Mouse (Mus musculus): ENCODE measurements around the gene Gm44511.
A peak's percentile ranks its signal among the peaks of the same experiment; 100 is the strongest.
"Not testable (repeated sequence)": the region's sequence is repeated elsewhere in the genome, so short reads cannot be mapped to it uniquely, and the experiment has no call there.

Gene Gm44511

GRCm38 (mm10) chr6:128762892-128763670, 63.0 kb downstream of the Gm44511 start:
- peak; percentile 18 to 36 for DNase-seq (ENCODE audit: inconsistent age in 2 of 2, low spot score in 1 of 2)

DNA sequence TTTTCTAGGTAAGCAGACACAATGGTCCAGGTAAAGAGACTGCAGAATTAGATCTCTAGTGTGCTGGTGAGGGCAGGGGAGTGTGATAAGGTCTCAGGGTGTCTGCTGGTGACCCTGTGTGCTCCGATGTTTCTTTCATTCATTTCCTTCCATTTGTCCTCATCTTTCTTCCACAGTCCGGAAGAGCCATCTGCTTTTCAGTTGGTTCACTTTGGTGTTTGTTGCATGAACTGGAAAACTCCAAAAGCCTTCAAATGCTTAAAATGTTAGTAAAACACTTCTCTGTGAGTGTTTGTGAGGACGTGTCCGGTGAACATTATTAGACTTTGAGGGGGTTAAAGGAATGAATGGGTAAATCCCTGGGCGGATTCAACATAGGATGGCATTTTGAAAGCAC, 65.0 kb downstream of the Gm44511 start:
- no peak for DNase-seq (ENCODE audit: inconsistent age in 2 of 2, low spot score in 1 of 2)

DNA sequence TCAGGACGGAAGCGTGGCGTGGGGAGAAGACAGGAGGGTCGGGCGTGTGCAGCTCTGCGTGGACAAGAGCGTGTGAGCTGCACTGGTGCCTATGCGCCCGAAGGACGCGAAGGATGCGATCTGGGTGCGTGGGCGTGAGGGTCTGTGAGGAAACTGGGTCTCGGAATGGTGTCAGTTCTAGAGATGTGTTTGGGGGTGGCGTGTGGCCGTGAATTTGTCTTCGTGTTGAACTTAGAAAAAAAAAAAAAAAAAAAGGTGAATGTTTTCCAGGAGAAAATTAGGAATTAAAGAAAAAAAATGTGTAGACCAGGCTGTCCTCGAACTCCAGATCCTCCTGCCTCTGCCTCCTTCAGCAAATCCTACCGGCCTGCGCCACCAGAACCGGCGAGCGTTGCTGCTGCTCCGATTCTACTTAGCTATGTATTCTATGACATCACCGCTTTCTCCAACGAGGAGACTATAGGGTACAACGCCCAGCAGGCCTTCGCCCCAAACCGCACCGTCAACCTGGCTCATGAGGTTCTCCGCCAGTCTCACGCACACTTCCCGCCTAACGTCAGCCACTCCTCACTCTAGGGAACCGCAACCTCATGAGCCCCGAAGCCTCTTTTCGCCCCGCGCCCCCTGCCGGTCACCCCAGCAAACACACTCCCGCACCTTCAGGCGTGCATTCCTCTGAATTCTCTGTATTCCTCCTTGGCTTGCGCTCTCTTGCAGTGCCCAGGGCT, 65.5 kb downstream of the Gm44511 start:
- peak; percentile 90 to 98 for DNase-seq (ENCODE audit: inconsistent age in 2 of 2, low spot score in 1 of 2)

DNA sequence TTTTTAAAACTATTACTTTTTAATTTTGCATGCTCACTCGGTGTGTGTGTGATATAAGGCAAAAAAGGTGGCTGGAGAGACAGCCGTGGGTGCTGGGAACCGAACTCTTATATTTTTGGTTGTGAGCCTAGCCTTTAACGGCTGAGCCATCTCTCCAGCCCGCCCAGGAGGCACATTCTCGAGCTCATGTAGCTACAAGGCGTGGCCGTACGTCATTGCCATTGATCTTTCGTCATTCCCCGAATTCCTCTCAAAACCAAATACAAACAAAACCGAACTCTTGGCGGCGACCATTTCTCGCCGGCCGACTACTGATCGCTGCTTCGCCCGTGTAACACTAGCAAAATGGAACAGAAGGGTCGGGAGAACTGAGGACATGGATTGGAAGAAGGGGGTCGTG, 66.1 kb downstream of the Gm44511 start:
- peak; percentile 93 to 99 for DNase-seq (ENCODE audit: inconsistent age in 2 of 2, low spot score in 1 of 2)

GRCm38 (mm10) chr6:128759221-128759950, 66.7 kb downstream of the Gm44511 start:
- DNase-seq (ENCODE audit: inconsistent age in 2 of 2, low spot score in 1 of 2) = peak in 1 of 2 experiments; percentile 46

DNA sequence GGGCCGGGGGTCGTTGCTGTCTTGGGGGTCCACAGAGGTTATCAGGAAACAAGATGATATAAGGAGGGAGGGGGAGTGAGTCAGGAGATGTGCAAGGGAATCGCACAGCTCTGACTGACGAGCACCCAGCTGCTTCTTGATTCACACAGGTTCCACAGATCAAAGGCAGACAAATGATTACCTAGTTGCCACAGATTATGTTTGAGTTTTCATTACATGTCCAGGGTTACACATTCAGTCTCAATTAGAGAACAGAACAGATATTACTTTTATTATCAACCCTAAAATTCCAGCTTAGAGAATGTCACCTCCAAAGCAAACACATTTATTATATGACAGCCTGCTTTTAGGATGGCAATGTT, 70.7 kb downstream of the Gm44511 start:
- DNase-seq (ENCODE audit: inconsistent age in 2 of 2, low spot score in 1 of 2) = not testable (repeated sequence)

DNA sequence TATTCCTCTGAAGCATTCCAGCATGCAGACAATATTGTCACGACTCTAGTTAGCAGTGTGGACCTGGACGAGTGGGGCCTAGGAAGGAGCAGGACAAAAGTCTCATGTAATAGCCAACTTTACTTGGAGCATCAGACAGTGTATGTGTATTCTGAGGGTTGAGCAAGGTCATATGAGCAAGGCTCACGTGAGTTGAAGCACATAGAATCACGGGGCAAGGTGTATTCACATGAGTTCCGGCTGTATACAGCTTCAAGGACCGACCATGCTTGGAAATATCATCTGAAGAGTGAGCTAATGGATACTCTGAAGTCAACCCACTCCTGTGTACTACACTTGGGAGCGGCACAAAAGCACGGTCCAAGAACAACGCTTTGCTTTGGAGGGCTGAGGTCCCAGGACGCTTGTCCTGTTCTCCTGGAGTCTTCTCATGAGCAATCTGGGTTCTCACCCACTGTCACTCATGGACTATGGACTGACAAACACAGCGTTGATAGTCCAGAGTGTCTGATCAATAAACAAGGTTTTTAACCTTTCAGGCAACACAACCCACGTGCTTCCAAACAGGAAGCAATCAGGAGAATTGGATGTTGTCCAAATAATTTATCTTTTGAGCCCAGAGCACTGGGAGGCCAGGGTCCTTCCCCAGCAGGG, 71.2 kb downstream of the Gm44511 start:
- not testable (repeated sequence) for DNase-seq (ENCODE audit: inconsistent age in 2 of 2, low spot score in 1 of 2)

DNA sequence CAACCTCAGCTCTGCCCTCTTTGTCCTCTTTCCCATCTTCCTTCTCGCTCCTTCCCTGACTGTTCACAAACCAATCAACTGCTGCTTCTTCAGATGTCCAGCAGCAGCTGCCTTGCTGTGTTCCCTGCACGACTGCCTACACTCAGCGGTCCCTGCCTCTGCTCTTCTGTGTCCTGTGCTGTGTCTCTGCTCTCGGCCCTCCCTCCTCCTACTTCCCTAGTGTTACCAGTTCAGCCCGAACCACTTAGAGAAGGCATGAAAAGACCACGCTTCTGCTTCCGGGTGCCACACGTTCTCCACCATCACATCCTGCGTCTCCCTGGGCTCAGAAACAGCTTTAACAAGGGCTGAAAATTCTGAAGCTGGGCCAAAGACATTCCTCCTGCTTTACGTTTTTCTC, 71.8 kb downstream of the Gm44511 start:
- DNase-seq (ENCODE audit: inconsistent age in 2 of 2, low spot score in 1 of 2) = not testable (repeated sequence)

GRCm38 (mm10) chr6:128753610-128754224, 72.4 kb downstream of the Gm44511 start:
- DNase-seq (ENCODE audit: inconsistent age in 2 of 2, low spot score in 1 of 2) = peak; percentile 75 to 95

GRCm38 (mm10) chr6:128747006-128747405, 79.1 kb downstream of the Gm44511 start:
- not testable (repeated sequence) for DNase-seq (ENCODE audit: inconsistent age in 2 of 2, low spot score in 1 of 2)

GRCm38 (mm10) chr6:128737445-128737844, 88.7 kb downstream of the Gm44511 start:
- no peak for DNase-seq (ENCODE audit: inconsistent age in 2 of 2, low spot score in 1 of 2)

DNA sequence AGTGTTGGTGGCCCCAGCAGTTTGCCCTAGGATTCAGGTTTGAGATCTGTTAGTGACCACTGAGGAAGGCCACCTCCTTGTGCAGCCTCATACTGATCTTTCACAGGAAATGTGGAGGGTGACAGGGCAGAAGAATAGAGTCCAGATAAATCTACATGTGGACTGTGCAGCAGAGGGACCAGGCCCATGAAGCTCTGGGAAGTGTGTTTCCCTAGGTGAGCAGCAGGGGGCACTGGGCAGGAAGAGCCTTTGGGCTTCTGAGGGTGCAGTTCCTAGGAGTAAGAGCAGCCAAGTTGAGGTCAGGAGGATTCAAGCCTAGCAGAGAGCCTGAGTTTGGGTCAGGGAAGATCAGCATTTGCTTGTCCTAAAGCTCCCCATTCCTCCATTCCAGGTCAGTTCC, 90.0 kb downstream of the Gm44511 start:
- peak; percentile 11 to 60 for DNase-seq (ENCODE audit: inconsistent age in 2 of 2, low spot score in 1 of 2)

GRCm38 (mm10) chr6:128734896-128735295, 91.2 kb downstream of the Gm44511 start:
- no peak for DNase-seq (ENCODE audit: inconsistent age in 2 of 2, low spot score in 1 of 2)

DNA sequence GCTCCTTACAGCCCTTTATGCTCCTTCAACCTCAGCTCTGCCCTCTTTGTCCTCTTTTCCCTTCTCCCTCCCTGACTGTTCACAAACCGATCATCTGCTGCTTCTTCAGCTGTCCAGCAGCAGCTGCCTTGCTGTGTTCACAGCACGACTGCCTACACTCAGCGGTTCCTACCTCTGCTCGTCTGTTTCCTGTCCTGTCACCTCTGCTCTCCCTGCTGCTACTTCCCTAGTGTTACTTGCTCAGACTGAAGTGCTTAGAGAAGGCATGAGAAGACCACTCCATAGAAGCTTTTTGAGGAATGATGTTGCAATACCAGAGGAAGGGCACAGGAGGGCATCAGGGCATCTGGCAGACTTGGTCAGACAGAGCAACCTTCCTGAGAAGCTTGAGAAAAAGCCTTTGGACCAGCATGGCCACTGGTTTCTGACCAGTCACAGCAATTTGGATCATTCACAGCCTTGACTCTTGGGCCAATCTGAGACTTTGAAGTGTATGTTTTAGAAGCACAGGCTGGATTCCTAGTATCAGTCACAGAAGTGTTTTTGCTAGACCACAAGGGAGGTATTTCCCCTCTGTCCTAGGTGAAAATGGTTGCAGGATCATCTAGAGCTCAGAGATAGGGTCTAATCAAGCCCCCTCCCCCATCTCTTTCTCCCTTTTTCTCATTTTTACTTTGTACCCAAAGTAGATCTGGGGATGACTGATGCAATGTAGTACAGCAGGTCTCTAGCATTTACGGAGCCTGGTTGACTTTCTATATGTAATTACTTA, 92.0 kb downstream of the Gm44511 start:
- DNase-seq (ENCODE audit: inconsistent age in 2 of 2, low spot score in 1 of 2) = no peak

DNA sequence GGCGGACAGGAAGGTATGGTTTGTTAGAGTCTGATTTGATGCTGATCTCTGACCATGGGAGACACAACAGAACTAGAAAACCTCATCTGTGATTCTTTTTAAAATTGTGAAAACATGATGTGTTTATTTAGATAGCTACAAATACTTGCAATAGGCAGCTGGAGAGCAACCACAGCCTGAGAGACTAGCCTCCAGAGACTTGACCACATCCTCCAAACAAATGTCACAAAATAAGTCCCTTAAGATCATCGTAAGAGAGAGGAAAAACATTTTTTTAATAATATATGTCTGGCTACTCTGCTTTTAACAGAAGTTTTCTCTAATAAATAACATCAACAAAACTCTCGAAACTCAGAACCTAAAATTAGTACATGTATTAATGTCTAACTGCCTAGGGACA, 94.1 kb downstream of the Gm44511 start:
- no peak for DNase-seq (ENCODE audit: inconsistent age in 2 of 2, low spot score in 1 of 2)

Measured in adrenal gland, adult (tissue).